Mouse (Mus musculus): Measurements from ENCODE around the gene Zfand3. TPM values are rescaled to one million over a fixed set of nuclear protein-coding genes. Genes with fewer than 3 reads are reported as not detected.
A peak's percentile ranks its signal among the peaks of the same experiment; 100 is the strongest.

Zfand3 gene
- polyA plus RNA-seq, 1 experiment: 131 TPM

DNA sequence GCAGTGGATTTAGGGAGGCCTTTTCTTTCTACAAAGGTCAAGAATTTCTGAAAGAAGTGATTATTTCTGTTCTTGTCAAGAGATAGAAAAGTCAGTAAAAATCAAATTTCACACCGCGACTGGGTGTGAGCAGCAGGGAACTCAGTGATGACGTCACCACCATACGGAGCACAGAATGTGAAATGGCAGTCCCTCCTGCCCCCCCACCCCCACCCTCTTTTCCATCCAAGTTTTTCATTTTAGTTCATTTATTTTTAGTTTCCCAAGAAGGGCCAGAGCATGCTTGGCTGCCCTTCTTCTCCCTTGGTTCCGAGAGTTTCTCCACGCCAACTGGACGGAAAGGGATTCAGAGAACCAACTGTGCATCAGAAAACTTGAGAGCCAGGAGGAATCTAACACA lies 6.8 kb upstream of the Zfand3 start:
- no peak for DNase-seq (ENCODE audit: low spot score)

DNA sequence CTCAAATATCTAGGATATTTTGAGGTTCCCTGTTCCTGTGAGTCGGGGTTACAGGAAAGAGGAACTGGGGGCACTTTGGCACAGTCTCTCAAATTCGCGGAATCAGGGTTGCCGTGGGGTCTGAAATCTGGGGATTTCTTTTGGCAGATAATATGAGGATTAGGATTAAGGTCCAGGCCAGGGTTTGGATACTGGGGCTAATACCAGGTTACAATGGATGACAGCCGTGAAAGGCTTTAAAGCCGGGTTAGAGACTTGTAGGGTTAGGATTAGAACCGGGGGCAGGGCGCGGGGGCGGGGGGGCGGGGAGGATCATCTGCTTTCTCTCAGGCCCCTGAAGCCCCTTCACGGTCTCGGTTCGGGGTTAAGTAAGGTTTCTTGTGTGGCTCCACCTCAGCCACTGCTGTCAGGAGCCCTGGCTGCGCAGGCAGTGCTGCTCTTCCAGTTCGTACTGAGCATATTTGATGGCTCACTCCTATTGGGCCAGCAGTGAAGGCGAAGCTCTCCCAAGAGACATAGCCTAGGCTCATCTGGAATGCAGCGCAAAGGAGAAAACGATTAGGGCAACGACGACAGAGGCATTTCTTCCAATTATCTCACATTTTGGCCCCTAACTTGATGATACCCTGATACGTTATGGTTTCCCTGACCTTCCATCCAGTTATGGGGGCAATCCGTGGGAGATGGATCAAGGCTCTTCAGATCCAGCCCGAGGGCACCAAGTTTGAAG lies 5.8 kb upstream of the Zfand3 start:
- DNase-seq (ENCODE audit: low spot score): no peak

DNA sequence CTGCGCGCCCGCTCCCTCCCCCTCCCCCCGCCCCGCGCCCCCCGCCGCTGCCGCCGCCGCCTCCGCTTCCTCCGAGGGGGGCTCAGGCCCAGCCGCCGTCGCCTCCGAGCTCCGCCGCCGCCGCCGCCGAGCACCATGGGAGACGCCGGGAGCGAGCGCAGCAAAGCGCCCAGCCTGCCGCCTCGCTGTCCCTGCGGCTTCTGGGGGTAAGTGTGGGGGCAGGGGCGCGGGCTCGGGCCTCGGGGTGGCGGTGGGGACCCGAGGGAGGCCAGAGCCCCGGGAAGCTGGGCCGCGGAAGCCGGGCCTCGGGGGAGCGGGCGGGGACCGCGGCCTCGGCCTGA lies 540 bp downstream of the Zfand3 start:
- DNase-seq (ENCODE audit: low spot score): no peak

DNA sequence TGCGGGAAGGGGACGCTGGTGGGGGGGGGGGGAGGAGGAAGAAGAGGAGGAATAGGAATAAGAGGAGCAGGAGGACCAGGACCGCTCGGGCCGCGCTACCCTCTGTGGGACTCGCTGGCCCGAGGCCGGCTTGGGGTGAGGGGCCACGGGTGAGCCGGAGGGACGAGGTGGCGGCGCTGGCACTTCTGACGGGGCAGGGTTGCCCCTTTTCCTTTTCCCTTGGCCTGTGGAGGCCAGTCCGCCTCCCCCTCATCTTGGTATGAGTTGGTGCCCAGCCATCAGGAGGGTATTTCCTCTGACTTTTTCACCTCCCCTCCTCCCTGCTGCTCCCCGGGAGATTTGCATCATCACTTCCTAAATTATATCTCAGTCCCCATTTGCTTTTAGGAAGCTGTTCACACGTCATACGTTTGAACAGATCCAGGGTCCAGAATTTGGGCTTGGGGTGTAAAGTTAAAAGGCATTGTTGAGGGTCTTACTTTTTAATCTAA lies 963 bp downstream of the Zfand3 start:
- peak; percentile 40 for DNase-seq (ENCODE audit: low spot score)

DNA sequence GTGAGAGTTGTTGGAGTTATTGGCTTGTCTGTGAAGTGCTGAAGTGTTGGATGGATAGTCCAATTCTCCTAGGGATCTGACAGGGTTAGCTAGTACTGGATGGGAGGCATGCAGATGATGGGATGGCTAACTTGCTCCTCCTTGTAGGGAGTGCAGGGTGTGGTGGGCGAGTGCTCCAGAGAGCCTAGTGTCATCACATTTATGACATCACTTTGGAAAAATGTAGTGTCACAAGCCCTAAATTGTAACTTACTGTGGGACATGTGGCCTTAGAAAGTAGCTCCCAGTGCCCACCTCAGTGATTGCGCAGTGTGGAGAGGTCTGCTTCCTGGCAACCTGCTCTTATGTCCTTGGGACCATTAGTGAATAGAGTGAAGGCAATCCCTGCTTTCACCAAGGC lies 2.3 kb downstream of the Zfand3 start:
- no peak for DNase-seq (ENCODE audit: low spot score)

DNA sequence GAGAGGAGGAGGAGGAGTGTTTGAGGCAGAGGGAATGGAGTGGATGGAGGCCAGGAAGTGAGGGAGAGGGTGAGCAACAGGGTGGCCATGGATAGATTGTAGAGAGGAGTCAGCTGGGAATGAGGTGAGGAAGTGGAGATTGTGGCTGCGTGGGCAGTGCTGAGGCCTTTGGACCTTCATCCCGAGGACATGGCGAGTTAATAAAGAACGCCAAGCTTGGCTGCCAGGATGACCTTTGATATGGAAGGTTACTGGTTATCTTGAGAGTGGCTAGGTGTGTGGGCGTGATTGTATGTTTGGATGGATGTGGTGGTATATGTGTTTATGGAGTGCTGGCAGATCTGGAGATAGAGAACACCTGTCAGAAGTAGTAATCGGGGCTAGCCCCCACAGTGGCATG lies 3.4 kb downstream of the Zfand3 start:
- no peak for DNase-seq (ENCODE audit: low spot score)

DNA sequence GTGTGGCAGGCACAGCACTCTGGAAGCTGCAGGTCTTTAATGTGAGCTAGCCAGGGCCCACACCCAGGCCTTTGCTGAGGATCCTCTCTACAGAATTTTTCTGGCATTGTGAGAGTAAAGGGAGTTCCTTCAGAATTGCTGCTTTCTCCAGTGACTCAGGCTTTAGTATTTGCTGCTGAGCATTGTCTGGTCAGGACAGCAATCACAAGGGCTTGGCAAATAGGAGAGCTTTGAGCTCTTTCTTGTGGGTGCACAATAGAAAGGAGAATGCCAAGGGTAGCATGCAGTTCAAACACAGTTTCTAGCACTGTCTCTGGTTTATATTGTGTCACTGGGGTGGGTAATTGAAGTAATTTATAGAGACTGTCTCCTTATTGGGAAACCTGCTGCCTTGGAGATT lies 3.9 kb downstream of the Zfand3 start:
- no peak for DNase-seq (ENCODE audit: low spot score)

DNA sequence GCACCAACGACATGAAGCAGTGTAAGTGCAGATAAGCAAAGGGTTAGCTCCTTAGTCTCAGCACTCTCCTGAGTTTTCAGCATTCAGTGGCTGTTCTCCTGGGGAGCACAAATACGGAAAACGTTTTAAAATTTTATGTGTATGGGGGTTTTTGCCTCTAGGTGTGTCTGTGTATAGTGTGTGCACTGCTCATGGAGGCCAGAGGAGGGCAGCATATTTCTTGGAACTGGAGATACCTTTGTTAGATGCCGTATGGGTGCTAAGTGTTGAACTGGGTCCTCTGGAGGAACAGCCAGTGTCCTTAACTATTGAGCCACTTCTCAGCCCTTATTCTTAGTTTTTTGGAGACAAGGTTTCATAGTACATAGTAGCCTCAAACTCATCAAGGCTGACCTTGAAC lies 10.1 kb downstream of the Zfand3 start:
- DNase-seq (ENCODE audit: low spot score): no peak

DNA sequence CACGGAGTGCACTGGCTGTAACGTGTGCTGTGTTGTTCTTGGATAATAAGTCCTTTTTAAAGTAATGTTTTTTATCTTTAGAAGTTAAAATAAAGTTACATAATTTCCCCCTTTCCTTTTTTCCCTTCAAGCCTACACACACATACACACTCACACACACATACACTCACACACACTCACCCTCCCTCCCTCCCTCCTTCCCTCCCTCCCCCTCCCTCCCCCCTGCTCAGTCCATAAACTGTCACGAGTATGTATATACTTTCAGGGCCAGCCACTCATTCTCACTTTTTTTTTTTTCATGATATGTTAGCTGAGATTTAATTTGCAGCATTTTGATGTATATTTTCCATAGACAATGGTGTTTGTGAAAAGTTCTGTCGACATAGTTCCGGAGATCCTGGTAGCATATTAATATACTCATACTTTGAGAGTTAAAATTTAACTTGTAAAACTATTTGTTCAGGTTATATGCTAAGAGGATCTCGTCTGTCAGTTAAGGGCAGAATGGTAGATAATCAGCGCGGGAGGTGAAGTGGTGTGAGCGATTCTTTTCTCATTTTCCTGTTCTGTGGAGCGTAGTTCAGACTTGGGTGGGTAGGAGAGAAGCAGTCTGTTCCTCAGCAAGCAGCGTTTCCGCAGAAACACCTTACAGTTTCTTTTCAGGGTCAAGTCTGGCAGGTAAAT lies 14.5 kb downstream of the Zfand3 start:
- no peak for DNase-seq (ENCODE audit: low spot score)

DNA sequence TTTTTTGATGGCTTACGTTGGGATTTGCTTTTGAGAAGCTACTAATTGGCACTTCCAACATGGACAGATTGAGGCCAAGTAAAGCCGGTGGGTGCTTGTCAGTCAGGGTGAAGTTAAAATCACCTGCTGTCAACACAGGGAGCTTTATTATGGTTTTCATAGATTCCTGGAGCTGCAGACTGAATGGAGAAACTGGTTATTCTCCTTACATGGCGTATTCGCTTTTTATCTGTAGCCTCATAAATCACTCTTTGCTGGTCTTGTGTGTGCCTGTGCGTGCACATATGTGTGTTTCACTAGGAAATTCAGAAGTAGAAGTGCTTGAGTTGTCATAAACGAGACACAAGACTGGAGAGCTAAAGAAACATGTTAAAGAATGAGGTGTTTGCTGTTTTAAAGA lies 15.4 kb downstream of the Zfand3 start:
- DNase-seq (ENCODE audit: low spot score): no peak

DNA sequence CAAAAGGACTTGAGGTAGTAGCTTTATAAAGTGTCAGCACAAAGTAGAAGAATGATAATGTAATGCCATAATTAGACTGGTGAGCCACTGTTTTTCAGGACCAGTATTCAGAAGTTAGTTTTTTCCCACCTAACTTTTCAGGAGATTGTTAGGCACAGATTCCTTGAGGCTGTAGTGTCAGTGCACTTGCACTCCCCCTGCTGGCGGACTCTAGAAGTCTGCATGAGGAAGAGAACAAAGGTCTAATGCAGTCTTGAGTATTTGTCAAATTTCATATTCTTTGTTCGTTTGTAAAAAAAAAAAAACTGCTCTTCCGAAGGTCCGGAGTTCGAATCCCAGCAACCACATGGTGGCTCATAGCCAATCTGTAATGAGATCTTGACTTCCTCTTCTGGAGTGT lies 20.1 kb downstream of the Zfand3 start:
- peak; percentile 41 for DNase-seq (ENCODE audit: low spot score)

DNA sequence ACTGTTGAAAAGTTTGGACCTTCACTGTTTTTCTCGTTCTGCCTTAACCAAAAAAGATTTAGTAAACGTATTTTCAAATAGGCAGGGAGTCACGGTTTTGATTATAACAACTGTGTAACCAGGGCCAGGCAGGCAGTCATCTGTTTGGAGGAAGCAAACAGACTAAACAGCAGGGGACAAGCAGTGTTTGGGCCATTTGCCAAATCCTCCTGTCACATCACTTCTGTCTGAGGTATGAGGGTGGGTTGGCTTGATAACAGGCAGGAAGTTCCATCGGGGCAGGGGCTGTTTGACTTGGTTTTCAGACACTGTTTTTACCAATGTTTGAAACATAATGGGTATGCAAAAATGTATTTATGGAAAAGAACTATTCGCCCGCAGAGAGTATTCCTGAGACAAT lies 22.1 kb downstream of the Zfand3 start:
- DNase-seq (ENCODE audit: low spot score): no peak

DNA sequence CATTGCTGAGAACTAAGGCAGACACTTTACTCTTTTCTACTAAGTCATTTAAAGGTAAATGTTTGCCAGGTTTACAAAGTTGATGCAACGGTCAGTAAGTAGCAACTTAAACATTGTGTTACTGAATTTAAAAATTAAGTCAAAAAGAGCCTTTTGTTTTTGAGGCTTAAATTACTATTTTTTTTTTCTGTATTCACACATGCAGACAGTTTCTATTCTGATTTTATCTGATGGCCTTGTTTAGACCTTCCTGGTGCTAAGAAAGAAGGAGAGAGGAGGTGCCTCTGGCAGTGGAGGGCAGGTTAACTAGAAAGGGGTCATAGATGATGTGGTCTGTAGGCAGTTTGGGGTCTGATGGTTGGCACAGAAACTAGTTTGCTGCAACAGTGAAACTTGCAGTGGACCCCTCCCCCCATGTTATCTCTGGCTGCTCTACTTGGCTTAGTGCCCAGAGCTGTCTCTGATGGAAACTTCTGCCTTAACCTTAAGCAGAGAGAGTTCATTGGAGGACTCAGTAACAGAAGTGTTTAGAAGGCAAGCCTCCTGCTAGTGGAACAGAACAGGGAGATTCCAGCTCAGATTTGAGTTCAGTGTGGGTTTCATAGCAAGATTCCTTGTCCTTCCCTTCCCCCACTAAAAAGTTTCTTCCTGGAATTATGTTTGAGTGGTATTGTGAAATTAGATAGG lies 23.0 kb downstream of the Zfand3 start:
- no peak for DNase-seq (ENCODE audit: low spot score)

DNA sequence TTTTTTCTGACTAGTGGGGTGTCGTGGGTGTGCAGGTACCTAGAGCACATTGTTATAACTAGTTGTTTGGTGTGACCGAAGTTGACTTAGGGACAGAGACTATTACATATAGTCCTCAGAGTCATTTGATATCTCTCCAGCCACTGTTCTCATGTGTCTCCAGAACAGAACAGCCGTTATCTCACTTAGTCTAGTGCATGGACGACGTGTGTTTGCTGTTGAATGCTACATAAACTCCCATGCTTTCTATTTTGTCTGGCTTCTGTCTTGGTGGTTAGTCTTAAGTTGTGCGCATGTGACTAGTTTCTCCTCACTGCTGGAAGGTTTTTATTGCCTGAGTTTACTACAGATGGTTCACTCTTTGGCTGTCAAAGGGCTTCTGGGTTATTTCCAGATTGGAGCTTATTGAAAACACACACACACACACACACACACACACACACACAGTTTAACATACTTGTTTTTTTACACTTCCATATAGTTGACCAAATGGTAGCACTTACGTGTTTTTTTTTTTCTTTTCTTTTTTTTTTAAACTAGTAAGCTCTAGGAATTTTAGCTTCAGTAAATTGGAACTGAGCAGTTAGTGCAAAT lies 25.2 kb downstream of the Zfand3 start:
- DNase-seq (ENCODE audit: low spot score): no peak

DNA sequence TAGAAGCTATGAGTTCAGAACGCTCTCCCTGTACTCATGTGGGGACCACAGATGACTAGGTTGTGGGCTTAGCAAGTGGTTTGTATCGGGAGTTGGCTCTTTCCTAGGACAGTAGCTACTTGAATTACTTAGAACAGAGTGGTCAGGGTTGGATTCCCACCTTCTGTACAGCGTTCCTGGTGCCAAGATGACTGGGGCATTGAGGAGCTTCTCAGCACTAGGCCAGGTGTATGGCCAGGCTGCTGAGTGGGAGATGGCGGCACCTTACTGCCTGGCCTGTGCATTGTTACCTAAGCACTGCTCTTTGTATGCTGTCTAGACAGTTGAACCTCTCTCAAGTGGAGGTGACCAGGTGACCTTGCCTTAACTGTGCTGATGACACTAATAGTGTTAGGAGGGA lies 28.3 kb downstream of the Zfand3 start:
- no peak for DNase-seq (ENCODE audit: low spot score)

DNA sequence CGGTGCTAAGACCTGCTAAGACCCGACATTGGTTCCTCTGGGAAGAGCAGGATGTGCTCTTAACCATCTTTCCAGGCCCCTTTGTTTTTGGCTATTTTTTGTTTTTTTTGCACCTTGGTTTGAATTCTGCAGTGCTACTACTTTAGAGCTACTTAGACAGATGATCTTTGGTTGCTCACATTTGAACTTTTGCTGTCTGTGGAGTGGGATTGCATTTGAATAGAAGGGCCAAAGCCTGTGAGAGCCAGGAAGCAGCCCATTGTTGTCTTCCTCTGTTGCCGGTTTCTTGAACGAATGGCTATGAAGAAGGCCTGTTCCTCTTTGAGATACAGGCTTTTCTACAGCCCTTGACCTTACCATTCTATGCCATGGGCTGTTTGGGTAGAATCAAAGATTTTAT lies 29.5 kb downstream of the Zfand3 start:
- DNase-seq (ENCODE audit: low spot score): no peak

DNA sequence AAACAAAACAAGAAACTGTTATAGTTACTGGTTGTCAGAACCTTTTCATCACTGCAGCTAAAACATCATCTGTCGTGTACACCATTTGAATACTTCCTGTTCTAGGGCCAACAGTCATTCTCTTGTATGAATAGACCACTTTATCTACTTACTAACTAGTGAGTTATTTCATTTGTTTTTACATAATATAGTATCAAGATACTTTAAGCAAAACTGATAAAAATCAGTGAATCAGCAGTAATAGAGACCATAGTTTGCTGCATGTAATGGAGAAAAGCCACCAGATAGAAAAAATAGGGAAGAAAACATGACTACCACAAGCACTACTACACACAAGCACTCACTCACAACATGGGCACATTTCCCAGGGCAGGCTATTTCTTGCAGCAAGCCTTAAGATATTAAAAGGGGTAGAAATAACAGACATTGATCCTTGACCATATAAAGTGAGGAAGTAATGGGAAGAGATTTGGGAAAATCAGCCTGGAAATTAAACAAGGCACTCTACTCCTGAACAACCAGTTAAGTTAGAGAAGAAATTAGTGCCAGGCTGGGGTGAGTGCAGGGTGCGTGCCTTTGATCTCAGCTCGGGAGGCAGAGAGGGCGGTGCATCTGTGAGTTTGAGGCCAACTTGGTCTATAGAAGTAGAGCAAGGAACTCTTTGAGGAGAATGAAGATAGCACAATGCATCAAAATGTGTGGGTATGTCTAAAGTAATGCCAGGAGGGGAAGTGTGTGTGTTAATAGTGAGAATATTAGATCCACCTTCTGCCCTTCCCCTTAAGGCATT lies 30.9 kb downstream of the Zfand3 start:
- DNase-seq (ENCODE audit: low spot score): no peak

DNA sequence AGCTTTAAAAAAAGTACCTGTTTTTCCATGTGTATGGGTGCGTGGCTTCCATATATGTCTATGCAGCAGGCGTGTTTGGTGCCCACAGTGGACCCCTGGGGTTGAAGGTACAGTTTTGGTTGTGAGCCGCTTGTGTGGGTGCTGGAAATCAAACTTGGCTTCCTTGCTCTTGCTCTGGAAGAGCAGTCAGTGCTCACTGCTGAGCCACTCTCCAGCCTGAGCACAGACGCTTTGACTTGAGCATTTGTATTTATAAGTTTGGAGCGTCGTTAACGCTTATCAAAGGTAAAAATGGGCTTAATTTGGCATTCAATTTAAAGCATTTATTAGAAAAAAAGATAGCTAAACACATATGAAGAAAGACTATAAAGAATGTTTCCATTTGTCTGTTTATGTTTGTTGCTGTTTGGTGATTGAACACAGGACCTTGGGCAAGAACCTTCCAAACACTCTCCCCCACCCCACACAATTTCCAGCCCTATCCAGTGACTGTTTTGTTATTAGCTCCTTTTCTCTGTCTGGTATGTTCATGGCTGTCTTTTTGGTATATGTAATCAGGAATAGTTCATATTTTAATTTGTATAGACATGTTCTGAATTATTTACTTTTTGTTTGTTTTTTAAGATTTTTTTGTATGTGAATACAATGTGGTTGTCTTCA lies 38.8 kb downstream of the Zfand3 start:
- DNase-seq (ENCODE audit: low spot score): no peak

DNA sequence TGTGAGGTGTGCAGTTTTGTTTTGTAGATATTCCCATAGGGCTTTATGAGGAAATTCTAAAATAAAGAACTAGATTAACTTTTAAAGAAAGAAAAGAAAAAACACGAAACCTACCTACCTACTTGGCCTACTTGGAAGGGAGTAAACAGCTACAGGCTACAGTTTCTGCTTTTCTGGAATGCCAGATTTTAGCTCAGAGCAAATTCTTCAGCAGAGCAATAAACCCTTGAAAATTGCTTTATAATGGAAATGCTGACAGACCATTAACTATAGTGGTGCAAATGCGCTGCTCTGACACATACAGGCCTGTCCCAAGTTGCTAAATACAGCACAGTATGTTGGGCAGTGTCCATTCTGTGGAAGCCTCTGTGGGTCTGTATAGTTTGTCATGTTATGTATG lies 40.6 kb downstream of the Zfand3 start:
- DNase-seq (ENCODE audit: low spot score): no peak

DNA sequence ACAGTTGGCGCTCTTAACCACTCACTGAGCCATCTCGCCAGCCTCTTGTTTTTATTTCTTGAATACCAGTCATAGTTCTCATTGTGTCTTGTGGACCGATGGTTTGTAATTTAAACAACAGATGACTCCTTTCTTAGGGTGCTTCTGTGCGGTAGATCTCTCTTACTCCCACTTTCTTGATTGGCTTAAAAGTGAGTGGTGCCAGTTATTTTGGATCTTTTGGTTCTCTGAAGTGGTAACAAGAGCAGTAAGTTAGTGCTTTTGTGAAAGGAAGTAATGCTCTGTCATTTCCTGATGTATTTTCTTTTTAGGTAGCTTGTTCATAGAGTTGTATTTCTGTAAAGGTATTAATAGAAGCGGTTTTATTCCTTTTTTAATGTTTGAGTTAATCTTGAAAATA lies 42.1 kb downstream of the Zfand3 start:
- no peak for DNase-seq (ENCODE audit: low spot score)

All from urinary bladder, adult 2 months (tissue).